Mouse (Mus musculus): Measurements from ENCODE around the gene Oaf. TPM values are rescaled to one million over a fixed set of nuclear protein-coding genes. Genes with fewer than 3 reads are reported as not detected.

Oaf gene
- total RNA-seq, 1 experiment, result 22.8 TPM

- H3K9ac ChIP-seq (ENCODE audit: insufficient read depth, low read depth, low read length, poor library complexity, severe bottlenecking), result peak overlapping the region; percentile 50
- no peak for TF ChIP-seq ZNF384 (IDR thresholded peaks at IDR 0.05; ENCODE audit: low read depth, low read length)
- no peak for TF ChIP-seq CHD2 (IDR thresholded peaks at IDR 0.05; ENCODE audit: low read depth, low read length)
- TF ChIP-seq ZC3H11A (IDR thresholded peaks at IDR 0.05; ENCODE audit: borderline replicate concordance, low read depth, low read length), result no peak
- no peak for TF ChIP-seq HCFC1 (IDR thresholded peaks at IDR 0.05; ENCODE audit: borderline replicate concordance, insufficient read depth, low read length)
- TF ChIP-seq MAFK (IDR thresholded peaks at IDR 0.05; ENCODE audit: insufficient read depth, low read depth, low read length), result no peak
- peaks cover 7 to 11% of the 10 kb centered on the region in 2 experiments; a peak in 3 of 4 replicates for H3K4me1 ChIP-seq (ENCODE audit: control insufficient read depth in 2 of 2, insufficient read depth in 2 of 2, low read length in 2 of 2, poor library complexity in 1 of 2)
- no peaks in the 10 kb centered on the region for H3K9me3 ChIP-seq (ENCODE audit: control insufficient read depth, insufficient read depth, low read depth, low read length)
- H3K36me3 ChIP-seq (ENCODE audit: control insufficient read depth, insufficient read depth, low read length, poor library complexity, severe bottlenecking), result no peaks in the 10 kb centered on the region
- no peak for DNase-seq (ENCODE audit: low read depth, low spot score)
- peak overlapping the region; percentile 59 to 73 for H3K4me3 ChIP-seq (ENCODE audit: insufficient read depth in 1 of 2, low read depth in 1 of 2, low read length in 2 of 2, poor library complexity in 1 of 2, severe bottlenecking in 1 of 2)
- no peak overlapping the region for H3K27ac ChIP-seq (ENCODE audit: insufficient read depth, low read depth, low read length, poor library complexity, severe bottlenecking)
- in situ Hi-C loops (cut with MboI; ENCODE audit: low sequenced_read_pairs in 2 of 2, unreplicated experiment in 2 of 2), result no loop called here
Observed at GRCm38 (mm10) chr9:43238631-43239545, 823 bp downstream of the Oaf start.

GRCm38 (mm10) chr9:43238167-43238566 is 1.5 kb downstream of the Oaf start:
- DNase-seq (ENCODE audit: low read depth, low spot score), result no peak
- no peak overlapping the region for H3K4me3 ChIP-seq (ENCODE audit: insufficient read depth in 1 of 2, low read depth in 1 of 2, low read length in 2 of 2, poor library complexity in 1 of 2, severe bottlenecking in 1 of 2)
- peaks cover 7 to 11% of the 10 kb centered on the region in 2 experiments; a peak in 3 of 4 replicates for H3K4me1 ChIP-seq (ENCODE audit: control insufficient read depth in 2 of 2, insufficient read depth in 2 of 2, low read length in 2 of 2, poor library complexity in 1 of 2)
- no peaks in the 10 kb centered on the region for H3K9me3 ChIP-seq (ENCODE audit: control insufficient read depth, insufficient read depth, low read depth, low read length)
- no peak overlapping the region for H3K27ac ChIP-seq (ENCODE audit: insufficient read depth, low read depth, low read length, poor library complexity, severe bottlenecking)
- H3K36me3 ChIP-seq (ENCODE audit: control insufficient read depth, insufficient read depth, low read length, poor library complexity, severe bottlenecking), result no peaks in the 10 kb centered on the region
- no peak overlapping the region for H3K9ac ChIP-seq (ENCODE audit: insufficient read depth, low read depth, low read length, poor library complexity, severe bottlenecking)
- in situ Hi-C loops (cut with MboI; ENCODE audit: low sequenced_read_pairs in 2 of 2, unreplicated experiment in 2 of 2), result no loop called here
- TF ChIP-seq CHD2 (IDR thresholded peaks at IDR 0.05; ENCODE audit: low read depth, low read length), result no peak
- no peak for TF ChIP-seq ZC3H11A (IDR thresholded peaks at IDR 0.05; ENCODE audit: borderline replicate concordance, low read depth, low read length)
- no peak for TF ChIP-seq ZNF384 (IDR thresholded peaks at IDR 0.05; ENCODE audit: low read depth, low read length)
- TF ChIP-seq HCFC1 (IDR thresholded peaks at IDR 0.05; ENCODE audit: borderline replicate concordance, insufficient read depth, low read length), result no peak
- no peak for TF ChIP-seq MAFK (IDR thresholded peaks at IDR 0.05; ENCODE audit: insufficient read depth, low read depth, low read length)

- TF ChIP-seq CHD2 (IDR thresholded peaks at IDR 0.05; ENCODE audit: low read depth, low read length) (no peak), MAFK (IDR thresholded peaks at IDR 0.05; ENCODE audit: insufficient read depth, low read depth, low read length) (no peak), HCFC1 (IDR thresholded peaks at IDR 0.05; ENCODE audit: borderline replicate concordance, insufficient read depth, low read length) (no peak), ZC3H11A (IDR thresholded peaks at IDR 0.05; ENCODE audit: borderline replicate concordance, low read depth, low read length) (no peak), ZNF384 (IDR thresholded peaks at IDR 0.05; ENCODE audit: low read depth, low read length) (no peak)
- peaks cover 7 to 11% of the 10 kb centered on the region in 2 experiments; a peak in 3 of 4 replicates for H3K4me1 ChIP-seq (ENCODE audit: control insufficient read depth in 2 of 2, insufficient read depth in 2 of 2, low read length in 2 of 2, poor library complexity in 1 of 2)
- H3K9ac ChIP-seq (ENCODE audit: insufficient read depth, low read depth, low read length, poor library complexity, severe bottlenecking), result no peak overlapping the region
- no peak for DNase-seq (ENCODE audit: low read depth, low spot score)
- no peak overlapping the region for H3K27ac ChIP-seq (ENCODE audit: insufficient read depth, low read depth, low read length, poor library complexity, severe bottlenecking)
- H3K36me3 ChIP-seq (ENCODE audit: control insufficient read depth, insufficient read depth, low read length, poor library complexity, severe bottlenecking), result no peaks in the 10 kb centered on the region
- H3K9me3 ChIP-seq (ENCODE audit: control insufficient read depth, insufficient read depth, low read depth, low read length), result no peaks in the 10 kb centered on the region
- in situ Hi-C loops (cut with MboI; ENCODE audit: low sequenced_read_pairs in 2 of 2, unreplicated experiment in 2 of 2), result no loop called here
- H3K4me3 ChIP-seq (ENCODE audit: insufficient read depth in 1 of 2, low read depth in 1 of 2, low read length in 2 of 2, poor library complexity in 1 of 2, severe bottlenecking in 1 of 2), result no peak overlapping the region
Observed at GRCm38 (mm10) chr9:43237111-43237775, 2.5 kb downstream of the Oaf start.

- TF ChIP-seq ZC3H11A (IDR thresholded peaks at IDR 0.05; ENCODE audit: borderline replicate concordance, low read depth, low read length), result no peak
- no peak for TF ChIP-seq HCFC1 (IDR thresholded peaks at IDR 0.05; ENCODE audit: borderline replicate concordance, insufficient read depth, low read length)
- TF ChIP-seq ZNF384 (IDR thresholded peaks at IDR 0.05; ENCODE audit: low read depth, low read length), result no peak
- TF ChIP-seq MAFK (IDR thresholded peaks at IDR 0.05; ENCODE audit: insufficient read depth, low read depth, low read length), result no peak
- no peak for TF ChIP-seq CHD2 (IDR thresholded peaks at IDR 0.05; ENCODE audit: low read depth, low read length)
- Histone ChIP-seq H3K27ac (ENCODE audit: insufficient read depth, low read depth, low read length, poor library complexity, severe bottlenecking) (no peak overlapping the region), H3K4me3 (ENCODE audit: insufficient read depth in 1 of 2, low read depth in 1 of 2, low read length in 2 of 2, poor library complexity in 1 of 2, severe bottlenecking in 1 of 2) (no peak overlapping the region), H3K9ac (ENCODE audit: insufficient read depth, low read depth, low read length, poor library complexity, severe bottlenecking) (no peak overlapping the region), H3K4me1 (ENCODE audit: control insufficient read depth in 2 of 2, insufficient read depth in 2 of 2, low read length in 2 of 2, poor library complexity in 1 of 2) (peaks cover 7 to 11% of the 10 kb centered on the region in 2 experiments; a peak in 3 of 4 replicates), H3K36me3 (ENCODE audit: control insufficient read depth, insufficient read depth, low read length, poor library complexity, severe bottlenecking) (no peaks in the 10 kb centered on the region), H3K9me3 (ENCODE audit: control insufficient read depth, insufficient read depth, low read depth, low read length) (no peaks in the 10 kb centered on the region)
- no peak for DNase-seq (ENCODE audit: low read depth, low spot score)
- in situ Hi-C loops (cut with MboI; ENCODE audit: low sequenced_read_pairs in 2 of 2, unreplicated experiment in 2 of 2), result no loop called here
Observed at GRCm38 (mm10) chr9:43236576-43236975, 3.1 kb downstream of the Oaf start.
